Mouse (Mus musculus) heart, embryonic 16.5 days (tissue): ENCODE data around the gene Cdh4. TPM values are rescaled to one million over a fixed set of nuclear protein-coding genes. Genes with fewer than 3 reads are reported as not detected.

Source experiments
- ATAC-seq: fragments of 200-750 bp; cut with Nextera tagmentation; replicated peaks from 2 replicates; pipeline ENCODE4 v1.8.0; 2017; ENCODE audit warnings: moderate number of reproducible peaks; ENCODE audit not compliant: insufficient read depth, low FRiP score; ENCODE audit errors: extremely low read depth
- H3K27ac ChIP-seq: fragments of 300-500 bp; sonication (generic); 2 replicates; pipeline ENCODE4 v1.5.1; 2014; ENCODE audit warnings: mild to moderate bottlenecking, low read length, control low read depth, moderate library complexity
- H3K27me3 ChIP-seq: fragments of 300-500 bp; sonication (generic); 2 replicates; pipeline ENCODE4 v1.6.1; 2014; ENCODE audit warnings: low read length, mixed read lengths; ENCODE audit not compliant: control insufficient read depth, insufficient read depth
- H3K36me3 ChIP-seq: fragments of 300-500 bp; sonication (generic); 2 replicates; pipeline ENCODE4 v1.6.1; 2014; ENCODE audit not compliant: control insufficient read depth, insufficient read depth
- H3K4me1 ChIP-seq: fragments of 300-500 bp; sonication (generic); 2 replicates; pipeline ENCODE4 v1.6.1; 2014; ENCODE audit warnings: low read length, mixed read lengths; ENCODE audit not compliant: control insufficient read depth, insufficient read depth
- H3K4me2 ChIP-seq: fragments of 300-500 bp; sonication (generic); 2 replicates; pipeline ENCODE4 v1.6.1; 2014; ENCODE audit warnings: low read depth, mild to moderate bottlenecking, control low read depth, low read length
- H3K4me3 ChIP-seq: fragments of 300-500 bp; sonication (generic); 2 replicates; pipeline ENCODE4 v1.5.1; 2014; ENCODE audit warnings: mild to moderate bottlenecking, control low read depth, low read length
- H3K9ac ChIP-seq: fragments of 300-500 bp; sonication (generic); 2 replicates; pipeline ENCODE4 v1.6.1; 2014; ENCODE audit warnings: low read length, control low read depth
- H3K9me3 ChIP-seq: fragments of 300-500 bp; sonication (generic); replicated peaks from 2 replicates; pipeline ENCODE4 v1.6.1; 2016; ENCODE audit warnings: low read length; ENCODE audit not compliant: control insufficient read depth
- WGBS: fragments of 180-500 bp; shearing (Covaris S2); extraction: QIAGEN DNeasy Blood & Tissue Kit; methylation state at CpG from one replicate; pipeline ENCODE4 v1.1.7; 2014; 5-methylcytosine and 5-hydroxymethylcytosine counted together
- polyA plus RNA-seq: library from polyadenylated mRNA; unstranded; fragments of >200 nt; fragmentation: Nextera tagmentation; extraction: Ambion mirVana; gene quantifications from 2 replicates; pipeline ENCODE4 v1.2.1, GENCODE M21; 2015

Cdh4 gene
- polyA plus RNA-seq, 1 experiment from 2014 or later: 6.5 TPM

DNA sequence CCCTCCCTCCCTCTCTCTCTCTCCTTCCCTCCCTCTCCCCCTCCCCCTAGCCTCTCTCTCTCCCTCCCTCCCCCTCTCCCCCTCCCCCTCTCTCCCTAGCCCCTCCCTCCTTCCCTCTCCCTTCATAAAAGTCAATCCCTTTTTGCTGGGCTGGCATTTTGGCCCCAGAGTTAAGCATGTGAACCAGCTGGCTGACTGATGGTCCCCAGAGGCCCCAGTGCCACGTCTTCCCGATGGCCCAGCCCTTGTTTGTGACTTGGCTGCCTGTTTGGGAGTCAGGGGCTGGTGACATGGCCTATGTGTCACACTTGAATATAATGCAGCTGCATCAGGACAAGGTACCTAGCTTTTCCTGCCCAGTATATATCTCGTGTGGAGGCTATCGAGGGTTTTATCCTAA is 96.3 kb downstream of the Cdh4 start:
- no peaks in the 10 kb centered on the region for H3K36me3 ChIP-seq
- no peaks in the 10 kb centered on the region for H3K9me3 ChIP-seq
- H3K4me2 ChIP-seq: no peak overlapping the region
- H3K4me1 ChIP-seq: no peaks in the 10 kb centered on the region
- 62% methylated on average over 4 of the region's 4 CpGs for WGBS
- H3K4me3 ChIP-seq: no peak overlapping the region
- ATAC-seq: no peak
- H3K27ac ChIP-seq: no peak overlapping the region
- H3K27me3 ChIP-seq: no peaks in the 10 kb centered on the region; the same call in 1 of the 2 replicates
- H3K9ac ChIP-seq: no peak overlapping the region

DNA sequence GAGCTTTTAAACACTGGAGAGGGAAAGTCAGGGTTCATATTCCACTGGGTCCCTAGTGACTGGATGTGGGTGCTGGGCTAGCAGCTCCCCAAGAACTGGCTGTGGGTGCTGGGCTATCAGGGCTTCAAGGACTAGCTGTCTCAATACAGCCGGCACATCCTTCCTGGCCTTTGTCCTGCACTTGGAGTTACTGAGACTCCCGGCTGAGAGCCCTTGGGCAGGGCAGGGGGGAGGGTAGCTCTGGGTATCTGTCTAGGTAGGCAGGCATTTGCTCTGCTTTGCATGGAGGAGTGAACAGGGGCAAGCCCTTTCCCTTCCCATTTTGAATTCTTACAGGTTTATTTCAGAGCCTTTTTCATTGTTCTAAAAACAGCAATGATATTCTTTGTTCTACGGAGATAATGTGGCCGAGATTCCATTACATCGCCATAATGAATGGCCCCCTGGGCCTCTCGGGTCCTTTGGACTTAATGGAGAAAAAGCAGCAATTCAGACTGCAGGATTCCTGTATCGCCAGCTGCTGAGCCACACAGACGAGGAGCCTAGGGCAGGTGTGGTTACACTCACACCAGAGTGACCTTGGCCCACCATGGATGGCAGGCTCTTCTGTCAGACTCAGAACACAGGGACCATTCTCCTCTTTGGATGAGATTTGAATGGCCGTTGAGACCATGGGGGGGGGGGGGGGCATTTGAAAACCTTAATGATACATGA is 97.5 kb downstream of the Cdh4 start:
- H3K27ac ChIP-seq: no peak overlapping the region
- H3K27me3 ChIP-seq: no peaks in the 10 kb centered on the region
- WGBS: 38% methylated on average over 9 of the region's 9 CpGs
- no peaks in the 10 kb centered on the region for H3K4me1 ChIP-seq
- H3K4me2 ChIP-seq: no peak overlapping the region
- no peak overlapping the region for H3K4me3 ChIP-seq
- no peak overlapping the region for H3K9ac ChIP-seq
- H3K9me3 ChIP-seq: no peaks in the 10 kb centered on the region
- ATAC-seq: no peak
- no peaks in the 10 kb centered on the region for H3K36me3 ChIP-seq

DNA sequence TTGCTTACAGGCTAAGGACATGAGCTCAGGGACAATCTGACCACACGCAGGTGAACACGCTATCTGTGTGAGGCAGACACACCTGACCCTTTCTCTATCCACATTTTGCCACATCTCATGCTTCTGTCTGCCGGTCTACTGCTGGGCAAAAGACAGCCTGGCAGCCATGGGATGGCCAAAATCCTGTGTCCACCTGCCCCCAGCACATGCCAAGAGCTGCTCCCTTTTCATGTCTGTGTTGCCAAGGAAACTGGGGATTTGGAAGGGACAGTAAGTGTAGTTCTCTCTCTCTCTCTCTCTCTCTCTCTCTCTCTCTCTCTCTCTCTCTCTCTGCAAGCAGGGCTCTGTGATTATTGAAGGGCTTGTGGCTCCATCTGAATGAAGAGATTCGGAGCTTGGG is 98.9 kb downstream of the Cdh4 start:
- WGBS: 87% methylated on average over 4 of the region's 4 CpGs
- no peak for ATAC-seq

DNA sequence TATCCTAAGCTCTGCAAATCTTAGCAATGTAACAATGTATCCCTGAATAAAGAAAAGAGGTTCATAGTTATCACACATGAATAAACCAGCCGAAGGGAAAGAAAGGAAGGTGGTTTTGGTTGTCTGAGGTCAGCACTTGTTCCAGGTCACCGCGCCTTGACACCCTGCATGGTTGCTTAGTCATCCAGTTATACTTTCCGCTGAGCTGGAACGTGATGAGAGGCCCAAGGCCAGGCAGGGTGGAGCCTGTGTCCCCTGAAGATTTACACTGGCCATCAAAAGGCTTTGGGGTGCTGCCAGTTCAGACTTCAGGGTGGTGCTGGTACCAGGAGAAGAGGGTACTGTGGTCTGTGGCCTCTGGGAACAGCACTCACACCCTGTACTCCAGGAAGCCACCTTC is 105.4 kb downstream of the Cdh4 start:
- H3K27ac ChIP-seq: no peak overlapping the region
- 73% methylated on average over 5 of the region's 5 CpGs for WGBS
- no peak overlapping the region for H3K4me3 ChIP-seq
- no peak overlapping the region for H3K9ac ChIP-seq
- ATAC-seq: no peak
- H3K27me3 ChIP-seq: no peaks in the 10 kb centered on the region
- no peaks in the 10 kb centered on the region for H3K36me3 ChIP-seq
- no peaks in the 10 kb centered on the region for H3K4me1 ChIP-seq
- 0 out of 2 replicates have a peak, but pooled peaks cover 3% of the 10 kb centered on the region for H3K9me3 ChIP-seq
- H3K4me2 ChIP-seq: no peak overlapping the region

More for the DNA sequence above, 98.9 kb downstream of the Cdh4 start:
- H3K36me3 ChIP-seq: no peaks in the 10 kb centered on the region
- H3K4me1 ChIP-seq: no peaks in the 10 kb centered on the region
- H3K4me3 ChIP-seq: no peak overlapping the region
- no peak overlapping the region for H3K27ac ChIP-seq
- no peak overlapping the region for H3K9ac ChIP-seq
- no peaks in the 10 kb centered on the region for H3K27me3 ChIP-seq
- H3K4me2 ChIP-seq: no peak overlapping the region
- no peaks in the 10 kb centered on the region for H3K9me3 ChIP-seq

DNA sequence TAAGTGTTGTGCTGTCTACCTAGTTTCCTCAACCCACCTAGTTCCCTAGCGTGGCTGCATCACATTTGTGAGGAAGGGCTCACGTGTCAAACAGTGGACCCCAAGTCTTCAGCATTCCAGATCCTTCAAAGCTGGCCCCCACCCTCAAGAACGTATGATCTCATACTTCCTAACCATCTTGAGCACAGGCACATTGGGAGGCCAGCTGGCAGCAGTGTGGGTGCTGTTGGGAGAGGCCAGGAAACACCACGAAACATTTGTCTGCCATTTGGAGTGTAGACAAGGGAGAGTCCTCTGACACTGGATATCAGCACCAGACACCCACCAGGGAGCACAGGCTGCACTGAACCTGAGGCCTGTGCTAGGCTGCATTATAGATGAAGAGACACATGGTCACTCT is 113.7 kb downstream of the Cdh4 start:
- Histone ChIP-seq H3K9ac (no peak overlapping the region), H3K4me1 (no peaks in the 10 kb centered on the region), H3K36me3 (no peaks in the 10 kb centered on the region), H3K27me3 (0 out of 2 replicates have a peak, but pooled peaks cover 2% of the 10 kb centered on the region), H3K4me2 (no peak overlapping the region), H3K9me3 (no peaks in the 10 kb centered on the region), H3K27ac (no peak overlapping the region), H3K4me3 (no peak overlapping the region)
- ATAC-seq: no peak
- WGBS: 68% methylated on average over 4 of the region's 4 CpGs

DNA sequence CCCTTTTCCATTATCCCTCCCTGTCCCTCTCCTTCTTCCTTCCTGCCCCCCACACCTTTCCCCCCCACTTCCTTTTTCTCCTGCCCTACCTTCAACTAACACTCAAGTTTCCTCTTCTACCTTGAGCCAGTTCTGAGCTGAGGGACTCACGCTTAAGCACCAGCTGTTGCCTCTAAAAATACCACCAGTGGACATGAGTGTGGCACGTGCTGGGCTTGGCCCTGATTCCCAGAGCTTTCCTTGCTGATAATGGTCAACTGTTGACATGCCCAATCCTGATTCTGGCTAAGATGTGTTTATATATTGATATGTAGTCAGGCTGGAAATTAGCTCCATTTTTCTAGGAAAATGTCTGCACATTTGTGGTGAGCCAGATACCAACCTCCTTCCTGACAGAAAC is 120.1 kb downstream of the Cdh4 start:
- H3K4me1 ChIP-seq: peaks cover 2% of the 10 kb centered on the region; the same call in 1 of the 2 replicates
- H3K9me3 ChIP-seq: no peaks in the 10 kb centered on the region
- H3K9ac ChIP-seq: no peak overlapping the region
- H3K4me3 ChIP-seq: no peak overlapping the region
- no peaks in the 10 kb centered on the region for H3K36me3 ChIP-seq
- no peak overlapping the region for H3K4me2 ChIP-seq
- H3K27ac ChIP-seq: no peak overlapping the region
- no peak for ATAC-seq
- 18% methylated on average over 2 of the region's 2 CpGs for WGBS
- peaks cover 9% of the 10 kb centered on the region; the same call in 1 of the 2 replicates for H3K27me3 ChIP-seq

DNA sequence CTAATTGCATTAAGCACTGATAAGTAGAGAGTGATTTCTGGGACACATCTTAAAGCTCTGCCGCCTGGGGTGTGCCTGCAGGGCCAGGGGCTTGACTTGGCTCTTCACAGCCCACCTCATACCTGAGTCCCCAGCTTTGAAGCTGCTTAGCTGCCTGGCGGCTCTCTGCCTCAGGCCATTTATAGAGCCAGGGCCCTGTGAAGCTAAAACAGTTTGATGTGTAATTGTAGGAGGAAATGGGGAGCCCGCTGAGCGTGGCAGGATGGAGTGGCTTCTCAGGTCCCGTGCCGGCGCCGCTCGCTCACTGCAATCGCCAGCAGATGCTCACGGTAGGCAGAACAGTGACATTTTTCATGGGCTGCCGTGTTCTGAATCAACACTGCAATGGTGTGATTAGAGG is 123.4 kb downstream of the Cdh4 start:
- Histone ChIP-seq H3K27ac (no peak overlapping the region), H3K4me1 (peaks cover 2% of the 10 kb centered on the region; the same call in 1 of the 2 replicates), H3K27me3 (peaks cover 8% of the 10 kb centered on the region; the same call in 1 of the 2 replicates), H3K9me3 (no peaks in the 10 kb centered on the region; the same call in 1 of the 2 replicates), H3K4me3 (no peak overlapping the region), H3K4me2 (no peak overlapping the region), H3K36me3 (no peaks in the 10 kb centered on the region), H3K9ac (no peak overlapping the region)
- no peak for ATAC-seq
- 6% methylated on average over 12 of the region's 12 CpGs for WGBS

DNA sequence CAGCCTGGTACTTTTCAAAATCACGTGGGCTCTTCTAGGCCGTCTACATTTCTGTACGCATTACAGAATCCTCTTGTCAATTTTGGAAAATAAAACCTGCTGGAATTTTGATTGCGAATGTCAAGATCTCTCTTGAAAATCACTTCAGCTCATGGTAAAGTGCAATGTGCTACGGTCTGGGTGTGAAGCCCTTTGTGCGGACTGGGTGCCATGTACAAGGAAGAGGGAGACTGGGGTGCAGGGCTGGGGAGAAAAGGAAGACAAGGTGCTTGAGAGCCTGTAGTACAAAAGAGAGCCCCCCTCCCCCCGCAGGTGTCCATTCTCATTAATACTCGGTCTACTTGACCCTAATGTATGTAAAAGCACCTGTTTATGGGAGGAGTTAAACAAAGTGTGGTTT is 125.7 kb downstream of the Cdh4 start:
- Histone ChIP-seq H3K4me1 (no peaks in the 10 kb centered on the region), H3K27ac (no peak overlapping the region), H3K4me3 (no peak overlapping the region), H3K9ac (no peak overlapping the region), H3K27me3 (peaks cover 8% of the 10 kb centered on the region; the same call in 1 of the 2 replicates), H3K4me2 (no peak overlapping the region), H3K9me3 (no peaks in the 10 kb centered on the region; the same call in 1 of the 2 replicates), H3K36me3 (no peaks in the 10 kb centered on the region)
- WGBS: 82% methylated on average over 8 of the region's 8 CpGs
- ATAC-seq: no peak

DNA sequence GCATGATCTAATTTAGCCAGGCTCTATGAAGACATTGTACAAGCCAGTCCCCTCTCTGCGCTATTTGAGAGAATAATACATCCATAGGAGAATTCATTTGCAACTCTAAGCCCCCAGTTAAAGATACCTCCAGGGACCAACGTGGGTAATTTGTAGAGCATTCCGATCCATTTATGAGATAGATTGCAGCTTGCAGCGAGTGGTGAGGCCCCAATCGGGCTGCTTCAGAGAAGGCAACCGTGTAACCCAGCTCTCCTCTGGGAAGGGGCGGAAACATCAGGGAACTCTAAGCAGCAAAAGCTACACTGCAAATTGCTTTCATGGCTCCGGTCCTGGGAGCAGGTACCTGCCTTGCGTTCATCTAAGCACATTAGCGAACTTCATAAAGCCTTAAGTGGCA is 126.9 kb downstream of the Cdh4 start:
- H3K9me3 ChIP-seq: no peaks in the 10 kb centered on the region; the same call in 1 of the 2 replicates
- no peak overlapping the region for H3K9ac ChIP-seq
- H3K4me3 ChIP-seq: no peak overlapping the region
- ATAC-seq: no peak
- H3K27ac ChIP-seq: no peak overlapping the region
- H3K36me3 ChIP-seq: no peaks in the 10 kb centered on the region
- 39% methylated on average over 10 of the region's 10 CpGs for WGBS
- peaks cover 8% of the 10 kb centered on the region; the same call in 1 of the 2 replicates for H3K27me3 ChIP-seq
- H3K4me2 ChIP-seq: no peak overlapping the region
- no peaks in the 10 kb centered on the region for H3K4me1 ChIP-seq
